Mouse (Mus musculus) Muller cell, postnatal 12 days (primary cell): ENCODE measurements around the gene Lmntd1.
A peak's percentile ranks its signal among the peaks of the same experiment; 100 is the strongest.

Experiments used
- DNase-seq: peaks from one replicate; pipeline ENCODE4 v3.0.0-alpha.2; 2015; ENCODE audit errors: inconsistent ontology term

The Lmntd1 gene

DNA sequence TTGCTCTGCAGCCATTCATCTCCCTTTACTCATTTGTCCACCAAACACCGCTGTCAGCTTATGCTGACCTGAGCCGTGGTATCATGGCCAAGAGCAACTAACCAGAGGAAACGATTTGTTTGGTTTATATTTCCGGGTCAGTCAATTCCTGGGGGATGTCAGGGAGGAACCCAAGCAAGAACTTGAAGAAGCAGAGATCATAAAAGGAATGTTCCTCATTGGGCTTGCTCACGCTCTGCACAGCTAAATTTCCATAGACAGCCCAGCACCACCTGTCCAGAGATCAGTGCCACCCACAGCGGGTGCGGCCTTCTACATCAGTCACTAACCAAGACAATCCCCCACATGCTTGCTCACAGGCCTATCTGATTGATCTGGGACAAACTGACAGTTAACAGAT is at the start of gene Lmntd1:
Gene Lmntd1 (minus strand): TSS at position 101 of the 400 bp plus-strand sequence.
- no peak for DNase-seq

DNA sequence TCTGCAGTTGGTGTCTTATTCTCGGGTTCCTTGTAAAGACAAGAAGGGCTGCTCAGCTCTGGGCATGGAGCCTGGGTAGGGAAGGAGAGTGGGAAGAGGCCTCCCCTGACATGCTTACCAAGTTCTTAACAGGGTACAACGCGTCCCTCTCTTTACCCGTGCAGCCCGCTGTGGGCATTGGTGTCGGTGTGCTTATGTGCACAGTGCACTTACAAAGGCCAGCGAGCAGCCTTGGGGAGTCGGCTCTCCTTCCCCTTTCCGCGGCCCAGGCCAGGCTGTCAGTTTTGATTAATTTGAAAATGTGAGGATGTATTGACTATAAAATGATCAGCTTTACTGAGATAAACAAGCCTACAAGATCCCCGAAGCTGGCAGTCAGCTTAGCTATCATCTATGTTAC is 46.8 kb upstream of the Lmntd1 start:
- no peak for DNase-seq

DNA sequence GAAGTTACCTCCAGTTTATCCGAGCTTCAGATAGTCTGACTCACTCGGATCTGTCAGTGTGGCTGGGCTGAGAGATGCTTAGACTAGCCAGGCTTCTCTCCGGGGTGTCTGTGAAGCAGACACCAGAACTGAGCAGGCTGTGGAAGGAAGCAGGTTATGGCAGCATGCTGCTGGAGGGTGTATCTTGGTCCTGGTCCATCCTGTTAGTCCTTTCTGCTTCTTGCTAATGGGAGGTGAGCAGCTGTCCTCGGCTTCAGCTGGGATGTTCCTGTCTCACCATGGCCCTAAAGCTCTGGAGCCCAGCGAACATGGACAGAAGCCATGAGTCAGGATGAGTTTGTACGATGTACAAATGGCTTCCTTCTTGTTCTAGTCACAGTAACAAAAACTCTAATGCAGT is 45.0 kb upstream of the Lmntd1 start:
- no peak for DNase-seq

DNA sequence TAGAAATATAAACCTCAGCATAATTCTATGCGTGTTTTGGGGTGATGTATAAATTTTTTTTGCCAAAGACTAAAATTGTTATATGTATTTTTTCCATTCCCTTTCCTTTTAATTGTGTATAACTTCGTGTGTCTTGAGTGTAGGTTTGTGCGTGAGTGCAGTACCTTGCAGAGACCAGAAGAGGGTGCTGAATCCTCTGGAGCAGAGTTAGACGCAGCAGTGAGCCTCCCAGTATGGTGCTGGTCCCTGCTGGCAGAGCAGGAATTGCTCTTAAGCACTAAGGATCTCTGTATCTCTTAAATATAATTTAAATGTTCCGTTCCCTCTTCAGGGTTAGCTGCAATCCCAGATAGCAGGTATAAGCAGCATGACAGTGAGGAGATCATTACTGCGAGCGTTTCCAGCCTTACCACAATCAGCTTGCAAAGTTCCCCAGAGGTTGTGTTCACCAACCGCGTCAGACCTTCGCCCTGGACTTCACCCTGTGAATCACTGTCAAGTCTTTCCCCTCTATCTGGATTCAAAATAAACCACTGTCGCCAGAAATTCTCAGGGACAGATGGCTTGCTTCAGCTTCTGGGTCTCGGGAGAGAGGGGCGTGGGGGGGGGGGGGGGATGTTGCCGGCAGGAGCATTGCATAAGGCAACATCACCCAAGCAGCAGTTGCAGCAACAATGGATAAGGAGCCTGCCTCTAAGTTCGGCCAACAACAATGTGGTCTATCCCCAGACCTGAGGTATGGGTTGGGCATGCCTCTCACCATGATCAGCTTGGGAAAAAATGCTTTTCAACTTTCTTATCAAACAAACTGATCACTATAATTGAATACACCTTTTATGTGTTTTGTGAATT is 42.8 kb upstream of the Lmntd1 start:
- DNase-seq, result no peak

DNA sequence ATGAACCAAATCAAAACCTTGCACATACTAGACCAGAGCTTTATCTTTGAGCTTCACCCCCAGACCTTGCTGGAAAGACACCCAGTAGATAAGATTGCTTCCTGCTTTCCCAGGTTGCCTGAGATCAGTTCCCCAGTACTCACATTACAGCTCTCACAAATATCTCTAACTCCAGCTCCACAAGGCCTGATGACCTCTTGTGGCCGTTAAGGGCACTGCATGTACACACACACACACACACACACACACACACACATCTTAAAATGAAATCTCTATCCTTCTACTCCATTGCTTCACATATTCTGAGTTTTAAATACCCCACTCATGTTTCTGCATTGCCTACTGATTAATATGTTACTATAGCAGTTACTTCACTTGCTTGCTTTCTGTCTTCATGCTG is 41.6 kb upstream of the Lmntd1 start:
- no peak for DNase-seq

DNA sequence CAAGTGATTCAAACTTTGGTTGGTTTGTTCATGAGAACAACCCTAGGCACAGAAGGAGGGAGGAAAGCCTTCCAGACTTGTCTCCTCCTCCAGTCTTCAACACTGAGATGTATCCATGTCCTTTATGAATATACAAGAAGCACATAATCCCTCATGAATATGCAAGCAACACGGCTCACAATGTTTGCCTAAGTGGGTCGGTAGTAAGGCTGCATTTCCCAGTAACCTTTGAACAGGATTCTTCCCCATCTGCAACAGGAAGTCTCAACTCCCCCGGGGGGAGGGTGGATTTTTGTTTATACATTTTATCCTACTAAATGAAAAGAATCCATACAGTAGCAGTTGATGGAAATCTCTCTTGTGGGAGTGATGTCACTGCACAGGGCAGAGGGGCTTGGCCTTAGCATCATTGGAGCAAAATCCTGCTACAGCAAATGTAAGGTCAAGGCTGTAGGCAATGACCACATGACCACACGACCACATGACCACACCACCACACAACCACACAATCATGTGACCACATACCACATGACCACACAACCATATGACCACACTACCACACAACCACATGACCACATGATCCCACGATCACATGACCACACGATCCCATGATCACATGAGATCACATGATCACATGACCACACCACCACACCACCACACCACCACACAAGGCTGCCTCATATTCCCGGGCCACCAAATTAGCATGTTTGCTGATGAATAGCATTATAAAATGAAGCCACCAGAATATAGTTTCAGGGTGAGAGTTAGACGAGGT is 40.1 kb upstream of the Lmntd1 start:
- DNase-seq, result no peak

DNA sequence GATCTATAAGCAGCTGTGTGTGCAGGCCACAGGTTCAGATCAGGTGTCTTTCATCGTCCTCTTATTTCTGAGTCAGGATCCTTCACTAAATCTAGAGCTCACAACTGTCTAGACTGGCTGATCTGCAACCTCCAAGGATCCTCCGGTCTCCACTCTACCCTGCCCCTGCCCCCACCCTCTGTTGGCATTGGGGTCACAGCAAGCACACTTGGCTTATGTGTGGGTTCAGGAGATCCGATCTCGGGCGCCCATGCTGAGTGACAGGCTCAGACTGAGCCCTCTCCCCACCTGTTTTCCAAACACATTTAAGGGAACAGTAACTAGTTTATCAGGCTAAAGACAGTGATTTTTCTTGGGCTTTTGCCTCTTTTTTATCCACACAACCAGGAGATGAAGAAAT is 39.5 kb upstream of the Lmntd1 start:
- no peak for DNase-seq

DNA sequence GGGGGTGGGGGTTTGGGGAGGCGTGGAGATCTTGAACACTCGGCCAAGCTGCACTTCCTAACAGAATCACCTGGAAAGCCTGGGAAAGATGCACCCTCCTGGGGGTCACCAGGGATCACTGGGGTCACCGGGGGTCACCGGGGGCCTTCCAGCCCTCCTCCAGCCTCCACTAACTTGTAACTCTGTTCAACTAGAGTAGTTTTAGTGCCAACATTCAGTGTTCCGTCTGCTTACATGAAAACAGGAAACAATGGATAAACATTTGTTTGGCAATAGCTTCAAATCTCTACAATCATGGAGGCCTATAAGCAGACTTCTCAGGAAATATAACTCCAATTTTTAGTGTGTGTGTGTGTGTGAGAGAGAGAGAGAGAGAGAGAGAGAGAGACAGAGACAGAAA is 38.9 kb upstream of the Lmntd1 start:
- no peak for DNase-seq

DNA sequence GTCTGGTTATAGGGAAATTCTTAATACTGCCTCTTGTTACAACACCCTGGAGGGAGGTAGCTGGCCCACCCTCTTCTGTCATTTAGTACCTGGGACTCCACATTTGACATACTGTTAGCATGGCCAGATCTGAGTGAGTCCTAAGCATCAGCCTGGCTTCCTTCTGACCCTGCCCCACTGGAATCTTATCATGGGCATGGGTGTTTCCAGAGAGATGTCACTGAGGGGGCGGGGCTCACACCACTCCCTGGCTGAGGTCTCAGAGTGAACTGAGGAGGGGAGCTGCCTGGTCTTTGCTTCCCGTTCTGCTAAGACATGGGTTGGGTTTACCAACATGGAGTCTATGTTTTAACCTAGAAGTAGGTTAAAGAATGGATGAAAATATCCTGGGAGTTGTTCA is 37.9 kb upstream of the Lmntd1 start:
- no peak for DNase-seq

DNA sequence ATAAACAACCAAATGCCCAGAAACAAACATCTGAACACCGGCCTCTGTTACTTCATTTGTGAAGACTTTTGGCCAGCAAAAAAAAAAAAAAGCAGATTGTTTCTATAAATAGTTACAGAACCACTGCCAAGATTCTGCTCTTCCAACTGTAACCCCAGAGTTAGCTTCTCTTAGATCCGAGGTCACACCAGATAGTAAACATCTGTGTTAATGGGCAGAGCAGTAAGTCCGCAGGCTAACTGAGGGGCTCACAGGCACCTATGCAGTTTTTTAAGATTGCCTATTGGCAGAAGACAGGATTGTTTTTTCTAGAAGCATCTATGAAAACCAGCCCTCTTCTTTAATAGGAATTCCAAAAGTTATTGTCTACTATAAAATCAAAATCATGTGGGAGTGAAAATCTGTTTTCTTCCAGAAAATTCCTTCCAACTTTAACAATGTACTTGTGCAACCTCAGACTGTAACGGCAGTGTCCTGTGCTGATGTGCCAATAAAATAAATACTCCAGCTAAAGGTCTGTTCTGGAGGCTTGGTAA is 26.9 kb upstream of the Lmntd1 start:
- no peak for DNase-seq

DNA sequence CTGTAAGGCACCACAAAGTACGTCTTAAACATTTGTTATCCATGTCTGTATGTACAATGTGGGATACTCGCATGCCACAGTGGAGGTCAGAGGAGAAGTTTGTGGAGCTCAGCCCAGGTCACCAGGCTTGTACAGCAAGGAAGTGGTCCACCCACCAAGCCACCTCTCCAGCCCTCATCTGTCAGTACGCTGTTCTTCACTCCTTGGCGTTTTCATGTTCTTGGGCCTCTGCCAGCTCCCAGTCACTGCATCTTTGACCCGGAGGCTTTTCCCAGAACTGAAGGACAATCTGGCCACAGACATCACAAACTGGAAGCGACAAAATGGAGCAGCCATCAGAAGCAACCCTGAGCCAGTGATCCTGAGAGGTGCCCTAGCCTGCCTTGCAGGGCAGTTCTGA is 24.1 kb upstream of the Lmntd1 start:
- DNase-seq, result no peak

DNA sequence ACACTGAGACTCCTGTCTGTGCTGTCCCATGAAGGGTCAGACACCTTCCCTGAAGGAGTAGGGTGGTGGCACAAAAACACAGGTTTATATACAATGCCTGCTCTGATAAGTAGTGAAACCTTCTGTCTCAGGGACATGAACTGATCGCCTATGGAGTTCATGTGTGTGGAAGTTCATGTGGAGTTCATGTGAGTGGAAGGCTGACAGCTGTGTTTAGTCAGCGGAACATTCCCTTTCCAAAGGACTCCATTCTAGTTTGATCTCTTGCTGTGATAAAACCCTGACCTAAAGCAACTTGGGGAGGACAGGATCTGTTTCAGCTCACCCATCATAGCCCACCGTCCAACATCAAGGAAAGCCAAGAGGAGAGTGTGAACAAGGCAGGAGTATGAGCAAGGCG is 22.6 kb upstream of the Lmntd1 start:
- no peak for DNase-seq

- DNase-seq, result no peak
Measured at GRCm38 (mm10) chr6:145634454-145634853, 20.3 kb upstream of the Lmntd1 start.

- peak; percentile 32 for DNase-seq
Measured at GRCm38 (mm10) chr6:145630269-145630668, 16.1 kb upstream of the Lmntd1 start.

DNA sequence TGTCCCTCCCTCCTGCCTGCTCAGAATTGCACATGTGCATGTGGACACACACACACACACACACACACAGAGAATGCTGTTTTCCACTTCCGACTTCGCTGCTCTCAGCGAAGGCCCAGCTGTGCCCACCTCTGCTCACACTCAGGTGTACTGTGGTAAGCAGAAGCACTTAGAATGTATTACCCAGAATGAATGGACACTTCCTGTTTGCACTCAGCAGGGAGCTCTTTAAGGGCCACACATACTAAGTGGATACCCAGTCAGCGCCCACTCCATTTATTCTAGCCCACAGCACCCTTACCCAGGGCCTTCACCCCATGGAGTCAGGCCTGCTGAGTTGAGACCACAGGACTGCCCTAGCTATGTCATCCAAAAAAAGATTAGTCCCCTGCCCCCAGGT is 9.0 kb upstream of the Lmntd1 start:
- DNase-seq, result no peak

GRCm38 (mm10) chr6:145616402-145617229 is 2.5 kb upstream of the Lmntd1 start:
- peak; percentile 19 for DNase-seq

GRCm38 (mm10) chr6:145615666-145616210 is 1.6 kb upstream of the Lmntd1 start, which contains the start of gene Tuba3b:
Gene Tuba3b (plus strand): TSS chr6:145615757.
- DNase-seq, result no peak

GRCm38 (mm10) chr6:145612611-145613010 is 1.5 kb downstream of the Lmntd1 start:
- no peak for DNase-seq

DNA sequence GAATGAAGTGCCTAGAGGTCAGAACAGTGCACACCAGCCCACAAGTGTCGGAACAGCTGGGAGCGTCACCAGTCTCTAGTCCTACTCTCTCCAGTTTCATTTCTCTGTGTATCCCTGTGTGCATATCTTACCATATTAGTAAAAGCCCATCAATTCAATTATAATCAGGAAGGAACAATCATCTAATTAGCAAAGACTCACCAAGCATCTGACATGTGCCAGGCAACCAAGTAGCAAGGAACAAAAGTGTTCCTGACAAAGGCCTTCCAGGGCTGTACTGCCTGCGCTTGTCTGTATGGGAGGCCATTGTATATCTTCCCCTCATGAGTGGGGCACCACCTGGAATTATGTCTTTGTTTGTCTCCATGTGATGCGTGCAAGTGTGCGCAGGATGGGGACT is 3.2 kb downstream of the Lmntd1 start:
- DNase-seq, result no peak

DNA sequence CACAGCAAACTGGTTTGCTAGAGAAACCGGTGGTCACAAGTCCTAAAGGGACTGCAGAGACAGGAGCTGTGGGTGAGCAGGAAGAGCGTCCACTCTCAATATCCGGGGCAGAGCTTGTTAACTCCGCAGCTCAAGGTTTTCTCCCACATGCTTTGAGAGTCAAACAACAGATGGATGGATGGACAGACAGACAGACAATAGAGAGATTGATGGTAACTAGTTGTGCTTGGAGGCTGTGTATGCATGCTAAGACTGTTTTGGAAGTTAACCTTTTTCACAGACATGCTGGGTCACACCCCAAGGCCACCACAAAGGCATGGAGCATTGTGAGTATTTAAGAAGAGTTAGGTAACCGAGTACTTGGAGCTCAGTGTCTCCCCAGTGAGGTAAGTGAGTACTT is 5.4 kb downstream of the Lmntd1 start:
- DNase-seq, result no peak

DNA sequence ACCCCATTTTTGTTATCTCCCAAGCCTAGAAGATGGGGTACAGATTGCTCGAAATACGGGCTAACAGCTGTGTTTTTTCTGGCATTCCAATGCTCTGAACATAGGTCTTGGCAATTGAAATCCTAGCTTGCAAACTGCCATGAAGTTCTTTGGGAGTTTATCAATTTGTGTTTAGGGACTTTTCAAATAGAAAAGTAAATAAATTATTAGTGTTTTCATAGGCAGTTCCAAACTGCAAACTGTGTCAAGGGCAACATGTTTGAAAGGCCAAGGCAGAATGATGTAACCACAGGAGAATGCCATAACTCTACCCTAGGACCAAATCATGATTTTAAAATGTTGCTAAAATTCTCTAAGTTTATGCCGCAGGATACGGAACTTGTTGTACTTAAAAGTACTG is 6.4 kb downstream of the Lmntd1 start:
- DNase-seq, result no peak

DNA sequence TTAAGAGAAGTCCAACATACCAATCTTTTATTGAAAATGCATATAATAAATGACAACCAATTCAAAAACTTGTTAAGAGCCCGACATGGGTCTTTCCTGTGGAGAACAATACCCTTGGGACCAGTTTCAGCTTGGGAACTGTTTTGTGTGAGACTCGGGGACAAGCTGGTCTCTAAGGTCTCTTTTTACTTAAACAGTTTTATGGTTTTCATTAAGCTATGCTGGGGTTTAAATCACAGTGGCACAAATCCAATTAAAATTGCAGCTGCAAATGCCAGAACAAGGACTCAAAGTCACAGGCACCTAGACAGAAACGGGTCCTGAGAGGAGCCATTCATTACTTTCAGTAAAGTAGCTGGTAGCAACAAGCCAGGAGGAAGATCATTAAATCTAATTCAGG is 8.9 kb downstream of the Lmntd1 start:
- DNase-seq, result no peak
